Mouse (Mus musculus) liver, postnatal 0 days (tissue): Measurements from ENCODE around the gene Tmem190.
"Not testable (repeated sequence)": the region's sequence is repeated elsewhere in the genome, so short reads cannot be mapped to it uniquely, and the experiment has no call there.

Experiments
- CTCF ChIP-seq: sonication (generic); IDR thresholded peaks from 2 replicates; pipeline ENCODE4 v1.5.1; 2016; ENCODE audit warnings: antibody characterized with exemption, low read depth
- EP300 ChIP-seq: IDR thresholded peaks from 2 replicates; pipeline ENCODE4 v1.6.1; 2016; ENCODE audit warnings: antibody characterized with exemption, low read depth, mild to moderate bottlenecking

GRCm38 (mm10) chr7:4793248-4793647, 10.5 kb downstream of the Tmem190 start:
- TF ChIP-seq CTCF, EP300: not testable (repeated sequence)
